In genomic region chr14:101859305-101859886, GRCm38 (mm10) we compare ENCODE assay signal across 15 mouse cellular contexts.
DNase-seq lines count a peak whose midpoint lies in the region; ATAC-seq lines count a peak whose summit lies in the region.
"Had no signal": no experiment of that assay in that cellular context is flagged by ENCODE, and none has a peak within 500 bp of the region (broad histone marks: within the 10 kb centered on the region; RNA-seq: fewer than 3 reads in every experiment).

No protein-coding gene starts in this region.

- no peak overlapping the region for H3K9ac ChIP-seq in heart, embryonic 15.5 days
- H3K9ac ChIP-seq: limb, embryonic 15.5 days; neural tube, embryonic 13.5 days had no signal

- H3K27me3 ChIP-seq in heart, embryonic 15.5 days = no peaks in the 10 kb centered on the region
- H3K27me3 ChIP-seq: limb, embryonic 15.5 days; neural tube, embryonic 13.5 days had no signal

- H3K4me2 ChIP-seq in heart, embryonic 15.5 days = no peak overlapping the region
- H3K4me2 ChIP-seq: limb, embryonic 15.5 days; neural tube, embryonic 13.5 days had no signal

- WGBS in heart, embryonic 15.5 days = 57% methylated on average over 8 of the region's 8 CpGs

- DNase-seq in embryo, embryonic 10 days (ENCODE audit: low spot score) = peak; percentile 38
- no peak for DNase-seq in embryo, embryonic 9.5 days (ENCODE audit: extremely low spot score)
- no peak for DNase-seq in heart, postnatal 36 days
- DNase-seq in kidney, postnatal 14 days = peak; percentile 86
- peak; percentile 91 for DNase-seq in lung, postnatal 36 days
- DNase-seq in neural tube, embryonic 10.5 days (ENCODE audit: extremely low spot score, low spot score) = no peak
- no peak for DNase-seq in right cerebral cortex, postnatal 14 days
- DNase-seq: adrenal gland, postnatal 25 days; retina, postnatal 1 day; thymus, adult 2 months had no signal

- peak overlapping the region; percentile 72 for H3K27ac ChIP-seq in heart, embryonic 15.5 days
- H3K27ac ChIP-seq: limb, embryonic 15.5 days; neural tube, embryonic 13.5 days had no signal

- intact Hi-C loops in heart, postnatal 36 days (cut with DNase I) = no loop called here

- no peaks in the 10 kb centered on the region for H3K9me3 ChIP-seq in heart, embryonic 15.5 days (replicated peaks)
- H3K9me3 ChIP-seq: limb, embryonic 15.5 days; neural tube, embryonic 13.5 days had no signal

- no peaks in the 10 kb centered on the region for H3K36me3 ChIP-seq in heart, embryonic 15.5 days
- H3K36me3 ChIP-seq: limb, embryonic 15.5 days; neural tube, embryonic 13.5 days had no signal

- ATAC-seq in heart, embryonic 15.5 days (replicated peaks; ENCODE audit: insufficient number of reproducible peaks, insufficient read depth, low FRiP score, low read depth) = no peak
- ATAC-seq: inflammation-experienced regulatory T-cells, adult 6 months; midbrain, embryonic 16.5 days had no signal

- no peak overlapping the region for H3K4me3 ChIP-seq in heart, embryonic 15.5 days
- H3K4me3 ChIP-seq: limb, embryonic 15.5 days; neural tube, embryonic 13.5 days had no signal

- peaks cover 18% of the 10 kb centered on the region for H3K4me1 ChIP-seq in heart, embryonic 15.5 days (replicated peaks)
- H3K4me1 ChIP-seq: limb, embryonic 15.5 days; neural tube, embryonic 13.5 days had no signal

Comparison
In these comparisons a context has a peak if more than half of its experiments do, and no peak if none do; other contexts are left out.
1. DNase-seq: peak in embryo, embryonic 10 days (single experiment), kidney, postnatal 14 days (single experiment) and lung, postnatal 36 days (single experiment); none in embryo, embryonic 9.5 days (single experiment), heart, postnatal 36 days (0 of 2), neural tube, embryonic 10.5 days (single experiment) and right cerebral cortex, postnatal 14 days (single experiment).